Mouse (Mus musculus) limb, embryonic 12.5 days (tissue): Measurements from ENCODE around the gene Efhd2. TPM values are rescaled to one million over a fixed set of nuclear protein-coding genes. Genes with fewer than 3 reads are reported as not detected.

ENCODE experiments used
- ATAC-seq: fragments of 200-750 bp; cut with Nextera tagmentation; 2 replicates; pipeline ENCODE4 v1.8.0; 2017; ENCODE audit warnings: low read depth, moderate TSS enrichment; ENCODE audit not compliant: insufficient number of reproducible peaks, insufficient read depth, low FRiP score, low TSS enrichment
- H3K27ac ChIP-seq: fragments of 300-500 bp; sonication (generic); 2 replicates; pipeline ENCODE4 v1.5.1; 2016; ENCODE audit warnings: mild to moderate bottlenecking, moderate library complexity
- H3K27me3 ChIP-seq: fragments of 300-500 bp; sonication (generic); 2 replicates; pipeline ENCODE4 v1.6.1; 2016; ENCODE audit warnings: mild to moderate bottlenecking, moderate library complexity
- H3K36me3 ChIP-seq: fragments of 300-500 bp; sonication (generic); 2 replicates; pipeline ENCODE4 v1.6.1; 2016; ENCODE audit warnings: mild to moderate bottlenecking, moderate library complexity
- H3K4me1 ChIP-seq: fragments of 300-500 bp; sonication (generic); replicated peaks from 2 replicates; pipeline ENCODE4 v1.6.1; 2016
- H3K4me2 ChIP-seq: fragments of 300-500 bp; sonication (generic); 2 replicates; pipeline ENCODE4 v1.6.1; 2016; ENCODE audit warnings: mild to moderate bottlenecking, moderate library complexity
- H3K4me3 ChIP-seq: fragments of 300-500 bp; sonication (generic); replicated peaks from 2 replicates; pipeline ENCODE4 v1.5.1; 2016; ENCODE audit warnings: mild to moderate bottlenecking
- H3K9ac ChIP-seq: fragments of 300-500 bp; sonication (generic); replicated peaks from 2 replicates; pipeline ENCODE4 v1.6.1; 2016; ENCODE audit warnings: mild to moderate bottlenecking, moderate library complexity
- H3K9me3 ChIP-seq: fragments of 300-500 bp; sonication (generic); 2 replicates; pipeline ENCODE4 v1.6.1; 2016; ENCODE audit warnings: mild to moderate bottlenecking, moderate library complexity
- WGBS: fragments of 180-500 bp; shearing (Covaris S2); methylation state at CpG from one replicate; pipeline ENCODE4 v1.1.7; 2016; 5-methylcytosine and 5-hydroxymethylcytosine counted together
- polyA plus RNA-seq: library from polyadenylated mRNA; unstranded; fragments of >200 nt; fragmentation: Nextera tagmentation; extraction: Ambion mirVana; gene quantifications from 2 replicates; pipeline ENCODE4 v1.2.1, GENCODE M21; 2016

The Efhd2 gene
- polyA plus RNA-seq, 1 experiment from 2014 or later: 48.4 TPM

GRCm38 (mm10) chr4:141899936-141900335 lies 25.2 kb upstream of the Efhd2 start:
- ATAC-seq: no peak
- Histone ChIP-seq H3K4me2 (no peak overlapping the region; the same call in 1 of the 2 replicates), H3K27me3 (no peaks in the 10 kb centered on the region; the same call in 1 of the 2 replicates), H3K9me3 (no peaks in the 10 kb centered on the region), H3K4me3 (no peak overlapping the region), H3K27ac (peak overlapping the region; percentile 71; the same call in 1 of the 2 replicates), H3K36me3 (no peaks in the 10 kb centered on the region), H3K9ac (no peak overlapping the region), H3K4me1 (peaks cover 17% of the 10 kb centered on the region)
- WGBS: 13% methylated on average over 8 of the region's 8 CpGs

DNA sequence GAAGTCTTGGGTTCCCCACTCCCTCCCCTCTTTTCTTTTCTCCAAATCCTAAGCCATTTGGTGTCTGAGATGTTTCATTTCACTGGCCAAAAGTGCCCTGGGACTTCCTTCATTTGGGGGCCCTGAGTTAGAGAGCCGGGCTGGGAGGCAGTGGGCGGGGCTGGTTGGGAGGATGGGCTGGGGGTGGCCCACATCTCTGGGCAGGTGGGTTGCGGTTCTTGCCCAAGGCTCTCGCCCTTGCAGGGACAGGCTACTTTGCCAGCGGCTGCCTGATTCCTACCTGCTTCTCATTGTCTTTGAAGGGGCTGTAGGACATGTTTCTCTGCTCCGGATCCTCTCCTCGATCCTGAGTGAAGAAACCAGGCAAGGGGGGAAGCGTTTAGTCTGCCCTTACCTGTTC lies 24.2 kb upstream of the Efhd2 start:
- Histone ChIP-seq H3K36me3 (no peaks in the 10 kb centered on the region), H3K4me1 (peaks cover 17% of the 10 kb centered on the region), H3K27me3 (no peaks in the 10 kb centered on the region), H3K4me2 (no peak overlapping the region), H3K9ac (no peak overlapping the region), H3K4me3 (no peak overlapping the region), H3K27ac (no peak overlapping the region), H3K9me3 (no peaks in the 10 kb centered on the region)
- no peak for ATAC-seq
- WGBS: 84% methylated on average over 8 of the region's 8 CpGs

GRCm38 (mm10) chr4:141897838-141898237 lies 23.1 kb upstream of the Efhd2 start:
- 66% methylated on average over 3 of the region's 3 CpGs for WGBS
- no peak overlapping the region for H3K4me2 ChIP-seq
- ATAC-seq: no peak
- peak overlapping the region; percentile 25; the same call in 1 of the 2 replicates for H3K27ac ChIP-seq
- H3K4me3 ChIP-seq: no peak overlapping the region
- no peaks in the 10 kb centered on the region for H3K36me3 ChIP-seq
- H3K9me3 ChIP-seq: no peaks in the 10 kb centered on the region
- no peaks in the 10 kb centered on the region for H3K27me3 ChIP-seq
- H3K4me1 ChIP-seq: peaks cover 17% of the 10 kb centered on the region
- H3K9ac ChIP-seq: no peak overlapping the region

- Histone ChIP-seq H3K4me2 (no peak overlapping the region), H3K9ac (no peak overlapping the region), H3K27me3 (no peaks in the 10 kb centered on the region), H3K9me3 (no peaks in the 10 kb centered on the region), H3K4me3 (no peak overlapping the region), H3K4me1 (peaks cover 17% of the 10 kb centered on the region), H3K27ac (no peak overlapping the region), H3K36me3 (no peaks in the 10 kb centered on the region)
- no peak for ATAC-seq
- 87% methylated on average over 6 of the region's 6 CpGs for WGBS
These were observed 22.5 kb upstream of the Efhd2 start for GRCm38 (mm10) chr4:141897225-141897624.

DNA sequence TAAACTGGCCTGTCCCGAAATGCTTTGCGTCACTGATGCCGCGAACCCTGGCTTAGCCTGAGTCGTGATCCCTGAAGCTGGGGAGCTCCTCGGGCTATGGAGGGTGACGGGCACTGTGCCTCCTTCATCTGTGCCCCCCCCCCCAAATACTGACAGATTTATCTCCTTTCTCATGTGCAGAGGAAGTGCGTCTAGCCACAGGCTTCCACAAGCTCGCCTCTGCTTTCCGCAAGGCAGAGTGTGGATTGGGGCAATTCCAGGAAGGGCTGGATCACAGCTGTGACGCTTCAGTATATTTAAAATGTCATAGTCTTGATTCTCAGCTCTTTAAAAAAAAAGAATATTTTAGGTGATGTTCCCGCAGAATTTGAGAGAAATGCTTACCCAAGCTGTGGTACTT lies 21.1 kb upstream of the Efhd2 start:
- WGBS: 52% methylated on average over 12 of the region's 12 CpGs
- ATAC-seq: no peak
- no peak overlapping the region for H3K27ac ChIP-seq
- H3K36me3 ChIP-seq: no peaks in the 10 kb centered on the region
- no peak overlapping the region for H3K4me3 ChIP-seq
- no peak overlapping the region for H3K4me2 ChIP-seq
- H3K4me1 ChIP-seq: peaks cover 10% of the 10 kb centered on the region
- H3K9me3 ChIP-seq: no peaks in the 10 kb centered on the region
- H3K9ac ChIP-seq: no peak overlapping the region
- H3K27me3 ChIP-seq: no peaks in the 10 kb centered on the region

- 83% methylated on average over 8 of the region's 8 CpGs for WGBS
- H3K4me3 ChIP-seq: no peak overlapping the region
- no peak for ATAC-seq
These were observed 18.6 kb upstream of the Efhd2 start for GRCm38 (mm10) chr4:141893157-141893784.

GRCm38 (mm10) chr4:141886385-141886968 lies 11.8 kb upstream of the Efhd2 start:
- 27% methylated on average over 6 of the region's 6 CpGs for WGBS
- no peak overlapping the region for H3K4me3 ChIP-seq
- H3K9ac ChIP-seq: no peak overlapping the region
- no peaks in the 10 kb centered on the region for H3K36me3 ChIP-seq
- H3K27me3 ChIP-seq: 0 out of 2 replicates have a peak, but pooled peaks cover 5% of the 10 kb centered on the region
- H3K9me3 ChIP-seq: no peaks in the 10 kb centered on the region
- no peak overlapping the region for H3K4me2 ChIP-seq
- peak overlapping the region; percentile 50; the same call in 1 of the 2 replicates for H3K27ac ChIP-seq
- peaks cover 16% of the 10 kb centered on the region for H3K4me1 ChIP-seq
- peak; percentile 26; the same call in 1 of the 2 replicates for ATAC-seq

More at GRCm38 (mm10) chr4:141893157-141893784, 18.6 kb upstream of the Efhd2 start:
- Histone ChIP-seq H3K9ac (no peak overlapping the region), H3K9me3 (no peaks in the 10 kb centered on the region), H3K36me3 (no peaks in the 10 kb centered on the region), H3K27me3 (no peaks in the 10 kb centered on the region), H3K4me2 (no peak overlapping the region), H3K27ac (no peak overlapping the region), H3K4me1 (no peaks in the 10 kb centered on the region; the same call in 1 of the 2 replicates)

DNA sequence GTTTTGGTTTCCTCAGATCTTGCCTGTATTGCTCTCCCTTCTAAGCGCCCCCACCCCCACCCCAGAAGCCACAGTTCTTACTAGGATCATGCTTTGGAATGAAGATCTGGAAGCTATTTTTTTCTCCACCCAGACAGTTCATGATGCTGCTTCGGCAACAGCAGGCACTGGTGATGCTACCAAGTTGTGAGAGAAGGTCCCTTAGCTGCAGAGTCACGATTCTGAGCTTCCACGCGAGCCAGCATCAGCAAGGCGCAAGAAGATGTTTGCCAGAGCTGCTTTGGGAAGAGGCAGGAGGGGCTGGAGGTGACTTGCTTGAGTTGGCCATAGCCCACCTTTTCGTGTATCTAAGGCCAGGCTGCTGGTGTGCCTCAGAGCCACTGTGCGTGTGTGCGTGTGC lies 10.7 kb upstream of the Efhd2 start:
- Histone ChIP-seq H3K27me3 (0 out of 2 replicates have a peak, but pooled peaks cover 5% of the 10 kb centered on the region), H3K9ac (no peak overlapping the region), H3K9me3 (no peaks in the 10 kb centered on the region), H3K27ac (no peak overlapping the region), H3K4me3 (no peak overlapping the region), H3K4me1 (peaks cover 19% of the 10 kb centered on the region), H3K36me3 (no peaks in the 10 kb centered on the region), H3K4me2 (no peak overlapping the region)
- no peak for ATAC-seq
- 59% methylated on average over 9 of the region's 9 CpGs for WGBS

DNA sequence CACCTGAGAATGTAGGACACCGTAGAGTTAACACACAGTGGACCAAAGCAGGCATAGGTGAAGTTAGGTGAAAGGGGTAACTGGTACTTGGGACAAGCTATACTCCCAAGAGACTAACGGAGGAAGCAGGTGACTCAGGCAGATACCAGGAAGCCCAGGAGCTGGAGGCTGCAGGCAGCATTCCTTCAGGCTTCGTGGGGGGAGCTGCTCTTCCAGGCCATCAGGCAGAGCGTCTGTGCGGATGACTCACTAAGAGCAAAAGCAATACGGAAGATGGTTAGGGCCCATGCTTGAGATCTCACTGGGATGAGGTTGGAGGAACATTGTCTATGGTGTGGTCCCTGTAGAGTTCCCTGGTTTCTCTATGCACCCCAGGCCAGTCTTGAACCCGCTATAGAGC lies 8.1 kb upstream of the Efhd2 start:
- Histone ChIP-seq H3K9ac (no peak overlapping the region), H3K4me1 (peaks cover 21% of the 10 kb centered on the region), H3K27ac (no peak overlapping the region), H3K9me3 (no peaks in the 10 kb centered on the region), H3K36me3 (no peaks in the 10 kb centered on the region), H3K4me2 (no peak overlapping the region), H3K4me3 (no peak overlapping the region), H3K27me3 (peaks cover 5% of the 10 kb centered on the region; the same call in 1 of the 2 replicates)
- WGBS: 89% methylated on average over 7 of the region's 7 CpGs
- no peak for ATAC-seq

DNA sequence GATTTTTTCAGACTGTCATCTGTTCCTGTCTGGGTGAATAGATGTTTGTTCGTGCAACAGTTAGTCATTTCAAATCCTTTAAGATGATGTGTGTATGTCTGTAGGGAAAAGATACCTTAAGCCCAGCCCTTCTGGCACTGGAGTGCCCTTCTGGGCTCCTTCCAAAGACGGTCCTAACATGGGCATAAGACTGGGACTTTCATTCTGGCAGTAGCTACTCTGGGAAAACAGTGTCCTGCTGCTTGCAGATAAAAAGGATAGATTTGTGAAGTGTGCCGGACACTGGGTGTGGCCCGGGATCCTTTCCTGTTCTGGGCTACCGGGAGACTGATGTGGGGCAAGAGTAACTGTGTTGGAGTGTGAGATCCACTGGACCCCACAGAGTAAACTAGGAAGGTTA lies 7.2 kb upstream of the Efhd2 start:
- WGBS: 83% methylated on average over 5 of the region's 5 CpGs
- H3K4me3 ChIP-seq: no peak overlapping the region
- H3K9ac ChIP-seq: no peak overlapping the region
- no peaks in the 10 kb centered on the region for H3K9me3 ChIP-seq
- no peaks in the 10 kb centered on the region for H3K36me3 ChIP-seq
- ATAC-seq: no peak
- no peak overlapping the region for H3K27ac ChIP-seq
- H3K4me2 ChIP-seq: no peak overlapping the region
- peaks cover 5% of the 10 kb centered on the region; the same call in 1 of the 2 replicates for H3K27me3 ChIP-seq
- peaks cover 21% of the 10 kb centered on the region for H3K4me1 ChIP-seq

GRCm38 (mm10) chr4:141881289-141881914 lies 6.7 kb upstream of the Efhd2 start:
- Histone ChIP-seq H3K4me1 (peaks cover 17% of the 10 kb centered on the region), H3K27me3 (peaks cover 6% of the 10 kb centered on the region; the same call in 1 of the 2 replicates), H3K9ac (no peak overlapping the region), H3K4me2 (no peak overlapping the region), H3K9me3 (no peaks in the 10 kb centered on the region), H3K36me3 (no peaks in the 10 kb centered on the region), H3K27ac (no peak overlapping the region), H3K4me3 (no peak overlapping the region)
- 52% methylated on average over 10 of the region's 10 CpGs for WGBS
- ATAC-seq: no peak
